Mouse (Mus musculus) spleen, adult 18-20 months (tissue): ENCODE measurements around the gene Mcm9.

Source experiments
- DNase-seq, 2 experiments: peaks; one replicate each; pipeline ENCODE4 v3.0.0; 2022; ENCODE audit warnings: mixed read lengths in 2 of 2

Mcm9 gene

DNA sequence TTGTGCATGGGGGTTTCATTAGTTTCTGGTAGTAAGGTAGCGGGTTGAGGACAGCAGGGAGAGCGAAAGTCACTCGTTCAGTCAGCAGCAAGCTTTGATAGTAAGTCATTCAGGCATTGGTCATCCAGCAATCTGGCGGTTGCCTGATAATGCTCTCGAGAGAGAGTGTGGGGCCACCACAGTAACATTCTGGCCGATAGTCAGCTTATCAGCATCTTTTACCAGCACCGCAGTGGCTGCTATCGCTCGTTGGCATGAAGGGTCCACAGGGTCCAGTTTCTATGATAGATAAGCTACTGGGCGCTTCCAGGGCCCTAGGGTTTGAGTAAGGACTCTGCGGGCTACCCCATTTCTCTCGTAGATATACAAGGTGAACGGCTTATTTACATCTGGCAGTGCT is 136.3 kb downstream of the Mcm9 start:
- DNase-seq: no peak
